Mouse (Mus musculus) v-Abl transformed pro-B cells (cell line): ENCODE data around the gene Gng8.

Experiments used
- in situ Hi-C, 2 experiments: fragments of 400-800 bp; cut with MboI; formaldehyde crosslinking; loops; one replicate each; pipeline ENCODE4 v1.15.1; 2025; ENCODE audit not compliant: unreplicated experiment in 2 of 2

Gng8 gene

DNA sequence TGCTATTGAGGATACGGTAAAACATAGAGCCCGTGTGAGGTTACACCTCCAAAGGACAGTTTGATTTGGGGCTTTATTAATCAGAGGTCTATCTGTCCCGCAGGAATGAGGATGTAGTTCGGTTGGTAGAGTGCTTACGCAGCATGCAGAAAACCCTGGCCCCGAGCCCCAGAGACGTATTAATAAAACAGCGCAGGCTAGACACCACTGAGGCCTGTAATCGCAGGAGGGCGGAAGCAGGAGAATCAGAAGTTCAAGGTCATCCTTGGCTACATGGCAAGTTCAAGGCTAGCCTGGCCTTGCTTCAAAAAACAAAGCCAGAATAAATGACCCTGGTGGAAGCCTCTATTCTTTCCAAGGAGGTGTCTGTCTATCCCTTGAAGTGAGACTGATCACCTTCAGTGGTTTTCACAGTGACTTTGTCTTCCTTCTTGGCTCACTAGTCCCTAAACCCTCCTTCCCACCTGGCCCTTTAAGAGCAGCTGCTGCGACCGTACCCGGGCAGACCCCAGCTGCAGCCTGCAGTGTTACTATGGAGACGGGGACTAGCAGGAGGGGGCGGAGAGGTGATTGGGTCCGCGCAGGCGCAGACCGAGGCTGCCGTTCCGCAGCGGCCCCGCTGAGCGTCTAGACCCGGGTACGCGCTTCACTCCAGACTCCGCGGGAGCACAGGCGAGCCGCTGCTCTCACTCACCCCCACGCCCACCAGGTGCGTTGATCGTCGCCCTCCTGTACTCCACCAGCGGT, 52.6 kb downstream of the Gng8 start, which contains the start of gene Pnmal2:
TSS of gene Pnmal2 (plus strand) at position 622 of the 747 bp plus-strand sequence.
- in situ Hi-C loops = loop anchor here in 1 of 2 experiments (25.0 kb wide), 1 partner anchor 1943 kb away; no protein-coding TSS in a partner anchor

DNA sequence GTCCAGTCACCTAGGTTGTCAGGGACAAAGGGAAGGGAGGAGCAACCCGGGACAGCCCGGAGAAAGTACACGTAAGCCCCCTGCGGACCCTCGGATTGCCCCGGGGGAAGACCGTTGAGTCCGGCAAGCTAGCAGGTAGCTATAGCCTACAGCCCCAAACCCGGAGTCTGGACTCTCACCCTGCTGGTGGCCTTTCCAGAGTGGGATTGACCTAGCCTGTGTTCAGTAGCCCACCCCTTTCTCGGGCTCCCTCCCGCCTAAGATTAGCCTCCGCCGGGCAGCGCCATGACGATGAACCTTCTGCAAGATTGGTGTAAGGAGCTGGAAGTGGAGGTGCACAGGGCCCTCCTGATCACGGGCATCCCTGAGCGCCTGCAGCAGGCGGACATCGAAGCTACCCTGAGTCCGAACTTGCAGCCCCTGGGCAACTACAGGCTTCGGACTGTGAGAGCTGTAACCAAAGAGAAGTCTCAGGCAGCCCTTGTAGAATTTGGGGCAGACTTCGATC, 53.3 kb downstream of the Gng8 start:
- in situ Hi-C loops = loop anchor here in 1 of 2 experiments (25.0 kb wide), 1 partner anchor 1942 kb away; no protein-coding TSS in a partner anchor
